Mouse (Mus musculus) embryonic stem cell, embryonic (primary cell): Measurements from ENCODE around the gene Gfra4.
"Not testable (repeated sequence)": the region's sequence is repeated elsewhere in the genome, so short reads cannot be mapped to it uniquely, and the experiment has no call there.

Source experiments
- CTCF ChIA-PET, 4 experiments: fragments of 300-600 bp in 2 of 4; fragments of 350-600 bp in 2 of 4; sonication (Branson Sonifier 250); formaldehyde crosslinking; loops; one replicate each; lab custom pipeline; 2022; ENCODE audit warnings: inconsistent platforms in 2 of 4; lab: Charles Lee
- POLR2A ChIA-PET, 4 experiments: fragments of 300-600 bp in 2 of 4; fragments of 350-600 bp in 2 of 4; sonication (Branson Sonifier 250); formaldehyde crosslinking; loops; one replicate each; lab custom pipeline; 2022; ENCODE audit warnings: antibody characterized with exemption in 4 of 4, inconsistent platforms in 1 of 4; lab: Charles Lee

Gfra4 gene

GRCm38 (mm10) chr2:131055631-131056030, 12.7 kb upstream of the Gfra4 start:
- ChIA-PET CTCF (interaction anchor here (0.5 to 2.5 kb wide), 53 partner anchors 8 to 903 kb away, joined by 3 to 15 read pairs (median 4); partner anchors contain the start of genes Adam33 (in 2 of the 4), 1700037H04Rik (in 1 of the 4), Hspa12b (in 1 of the 4) and Mrps26 (in 1 of the 4)), POLR2A (interaction anchor here in 2 of 4 experiments (1.0 to 3.9 kb wide), 5 partner anchors 11 to 200 kb away, joined by 3 to 19 read pairs (median 4); partner anchors contain the start of genes Gfra4 (in 1 of the 2) and Mavs (in 1 of the 2))

- POLR2A ChIA-PET = interaction anchor here in 2 of 4 experiments (1.0 to 3.9 kb wide), 7 partner anchors 10 to 207 kb away, joined by 3 to 19 read pairs (median 4); partner anchors contain the start of genes Gfra4 (in 1 of the 2), Mavs (in 1 of the 2) and Pank2 (in 1 of the 2)
- CTCF ChIA-PET = interaction anchor here (0.6 to 2.4 kb wide), 38 partner anchors 9 to 938 kb away, joined by 3 to 15 read pairs (median 4); partner anchors contain the start of genes Adam33 (in 2 of the 4), 1700037H04Rik (in 1 of the 4), Mrps26 (in 1 of the 4) and Siglec1 (in 1 of the 4)
Observed at GRCm38 (mm10) chr2:131054646-131055264, 11.9 kb upstream of the Gfra4 start.

GRCm38 (mm10) chr2:131053851-131054645, 11.2 kb upstream of the Gfra4 start:
- ChIA-PET POLR2A (interaction anchor here in 1 of 4 experiments (1.0 to 3.9 kb wide), 5 partner anchors 10 to 208 kb away, joined by 3 to 19 read pairs (median 4); partner anchors contain the start of genes Gfra4 and Pank2), CTCF (interaction anchor here in 3 of 4 experiments (0.6 to 1.5 kb wide), 8 partner anchors 9 to 477 kb away, joined by 3 to 12 read pairs (median 5); no protein-coding TSS in a partner anchor)

GRCm38 (mm10) chr2:131052862-131053418, 10.1 kb upstream of the Gfra4 start:
- ChIA-PET CTCF (no interaction called here), POLR2A (interaction anchor here in 1 of 4 experiments (0.7 to 3.9 kb wide), 2 partner anchors 9 to 325 kb away, joined by 3 to 19 read pairs; partner anchors contain the start of gene Gfra4)

- CTCF ChIA-PET = no interaction called here
- POLR2A ChIA-PET = interaction anchor here in 1 of 4 experiments (3.9 kb wide), 1 partner anchor 8 kb away, joined by 19 read pairs; the partner anchor contains the start of gene Gfra4
Observed at GRCm38 (mm10) chr2:131052043-131052442, 9.2 kb upstream of the Gfra4 start.

GRCm38 (mm10) chr2:131046025-131046424, 3.1 kb upstream of the Gfra4 start:
- CTCF ChIA-PET = interaction anchor here in 1 of 4 experiments (1.4 kb wide), 1 partner anchor 10 kb away, joined by 3 read pairs; no protein-coding TSS in a partner anchor
- POLR2A ChIA-PET = interaction anchor here in 1 of 4 experiments (1.0 to 3.9 kb wide), 4 partner anchors 8 to 382 kb away, joined by 3 to 19 read pairs (median 3); no protein-coding TSS in a partner anchor

- ChIA-PET CTCF (interaction anchor here (0.7 to 1.6 kb wide), 11 partner anchors 9 to 165 kb away, joined by 3 to 6 read pairs (median 3); no protein-coding TSS in a partner anchor), POLR2A (interaction anchor here in 2 of 4 experiments (0.8 to 3.9 kb wide), 6 partner anchors 9 to 381 kb away, joined by 3 to 19 read pairs (median 3); no protein-coding TSS in a partner anchor)
Observed at GRCm38 (mm10) chr2:131044989-131045720, 2.3 kb upstream of the Gfra4 start.

GRCm38 (mm10) chr2:131044354-131044852, 1.5 kb upstream of the Gfra4 start:
- ChIA-PET POLR2A (interaction anchor here in 3 of 4 experiments (0.8 to 3.9 kb wide), 5 partner anchors 10 to 380 kb away, joined by 3 to 19 read pairs (median 3); partner anchors contain the start of genes Cdc25b (in 1 of the 3), Ddrgk1 (in 1 of the 3) and Spef1 (in 1 of the 3)), CTCF (interaction anchor here (0.6 to 1.6 kb wide), 11 partner anchors 10 to 165 kb away, joined by 3 to 6 read pairs (median 3); no protein-coding TSS in a partner anchor)

GRCm38 (mm10) chr2:131040854-131041825, 1.7 kb downstream of the Gfra4 start:
- POLR2A ChIA-PET = interaction anchor here in 3 of 4 experiments (0.5 to 1.3 kb wide), 3 partner anchors 13 to 211 kb away, joined by 3 to 7 read pairs (median 4); partner anchors contain the start of gene Mavs (in 1 of the 3)
- CTCF ChIA-PET = interaction anchor here in 2 of 4 experiments (0.6 to 1.7 kb wide), 3 partner anchors 14 to 379 kb away, joined by 3 to 7 read pairs (median 4); no protein-coding TSS in a partner anchor

GRCm38 (mm10) chr2:131038675-131039074, 4.2 kb downstream of the Gfra4 start:
- ChIA-PET POLR2A (interaction anchor here in 2 of 4 experiments (0.6 to 1.9 kb wide), 3 partner anchors 9 to 1797 kb away, joined by 3 to 7 read pairs (median 5); no protein-coding TSS in a partner anchor), CTCF (interaction anchor here in 2 of 4 experiments (0.6 to 1.0 kb wide), 2 partner anchors 17 to 227 kb away, joined by 3 read pairs; no protein-coding TSS in a partner anchor)

GRCm38 (mm10) chr2:131038197-131038596, 4.7 kb downstream of the Gfra4 start:
- POLR2A ChIA-PET = no interaction called here
- CTCF ChIA-PET = interaction anchor here in 1 of 4 experiments (0.9 kb wide), 1 partner anchor 104 kb away, joined by 3 read pairs; no protein-coding TSS in a partner anchor

GRCm38 (mm10) chr2:131037226-131037990, 5.5 kb downstream of the Gfra4 start:
- ChIA-PET CTCF (interaction anchor here in 2 of 4 experiments (0.6 to 0.9 kb wide), 2 partner anchors 11 to 105 kb away, joined by 3 read pairs; no protein-coding TSS in a partner anchor), POLR2A (no interaction called here)

- POLR2A ChIA-PET = no interaction called here
- CTCF ChIA-PET = no interaction called here
Observed at GRCm38 (mm10) chr2:131036757-131037156, 6.1 kb downstream of the Gfra4 start.

GRCm38 (mm10) chr2:131036343-131036742, 6.5 kb downstream of the Gfra4 start:
- ChIA-PET POLR2A (no interaction called here), CTCF (no interaction called here)

- POLR2A ChIA-PET = interaction anchor here in 1 of 4 experiments (0.6 kb wide), 1 partner anchor 777 kb away, joined by 6 read pairs; no protein-coding TSS in a partner anchor
- CTCF ChIA-PET = not testable (repeated sequence)
Observed at GRCm38 (mm10) chr2:131031406-131031805, 11.5 kb downstream of the Gfra4 start.
